Mouse (Mus musculus): Measurements from ENCODE around the gene Tldc2. TPM values are rescaled to one million over a fixed set of nuclear protein-coding genes. Genes with fewer than 3 reads are reported as not detected.

The Tldc2 gene
- total and polyA plus RNA-seq, 2 experiments from 2014 or later: not detected

DNA sequence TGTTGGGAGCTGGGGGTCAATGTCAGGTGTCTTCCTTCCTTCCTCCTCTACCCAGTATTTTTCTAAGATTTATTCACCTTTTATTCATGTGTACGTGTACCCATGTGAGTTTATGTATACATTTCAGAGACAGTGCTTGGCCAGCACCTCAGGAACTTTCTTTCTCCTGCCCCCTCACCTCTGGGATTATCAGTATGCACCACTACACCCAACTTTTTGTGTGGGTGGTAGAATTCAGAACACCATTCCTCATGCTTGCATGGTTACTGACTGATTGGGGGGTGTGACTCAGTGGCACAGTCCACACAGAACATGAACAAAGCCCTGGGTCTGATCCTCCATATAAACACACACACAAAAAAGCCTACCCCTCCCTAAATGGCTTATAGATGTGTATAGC, 45.2 kb downstream of the Tldc2 start:
- Histone ChIP-seq H3K27ac (ENCODE audit: low read depth, low read length) (no peak overlapping the region), H3K4me2 (ENCODE audit: low read depth) (no peak overlapping the region), H3K4me3 (ENCODE audit: low read depth, low read length) (no peak overlapping the region), H3K4me1 (ENCODE audit: insufficient read depth) (peaks cover 4% of the 10 kb centered on the region; the same call in 1 of the 2 replicates), H3K9me3 (ENCODE audit: low read length) (no peaks in the 10 kb centered on the region), H3K9ac (no peak overlapping the region), H3K36me3 (ENCODE audit: insufficient read depth) (no peaks in the 10 kb centered on the region), H3K27me3 (ENCODE audit: insufficient read depth, low read length) (no peaks in the 10 kb centered on the region)
- 84% methylated on average over 1 of the region's 1 CpGs for WGBS
- no peak for DNase-seq
- TF ChIP-seq CTCF (IDR thresholded peaks at IDR 0.05; ENCODE audit: low read depth): no peak
- ATAC-seq: no peak

- ATAC-seq (no peak), DNase-seq (no peak)
- Histone ChIP-seq H3K9ac (no peak overlapping the region), H3K27me3 (ENCODE audit: insufficient read depth, low read length) (no peaks in the 10 kb centered on the region), H3K27ac (ENCODE audit: low read depth, low read length) (no peak overlapping the region), H3K4me1 (ENCODE audit: insufficient read depth) (peaks cover 4% of the 10 kb centered on the region; the same call in 1 of the 2 replicates), H3K4me3 (ENCODE audit: low read depth, low read length) (no peak overlapping the region), H3K9me3 (ENCODE audit: low read length) (no peaks in the 10 kb centered on the region), H3K36me3 (ENCODE audit: insufficient read depth) (no peaks in the 10 kb centered on the region), H3K4me2 (ENCODE audit: low read depth) (no peak overlapping the region)
- TF ChIP-seq CTCF (IDR thresholded peaks at IDR 0.05; ENCODE audit: low read depth): no peak
- 88% methylated on average over 3 of the region's 3 CpGs for WGBS
Observed at GRCm38 (mm10) chr2:157132686-157133540, 46.1 kb downstream of the Tldc2 start.

GRCm38 (mm10) chr2:157133769-157134478, 47.1 kb downstream of the Tldc2 start:
- H3K36me3 ChIP-seq (ENCODE audit: insufficient read depth): no peaks in the 10 kb centered on the region
- ATAC-seq (no peak), DNase-seq (no peak)
- no peaks in the 10 kb centered on the region for H3K27me3 ChIP-seq (ENCODE audit: insufficient read depth, low read length)
- H3K27ac ChIP-seq (ENCODE audit: low read depth, low read length): no peak overlapping the region
- peaks cover 4% of the 10 kb centered on the region; the same call in 1 of the 2 replicates for H3K4me1 ChIP-seq (ENCODE audit: insufficient read depth)
- peak overlapping the region; percentile 95 for H3K4me2 ChIP-seq (ENCODE audit: low read depth)
- no peak for TF ChIP-seq CTCF (IDR thresholded peaks at IDR 0.05; ENCODE audit: low read depth)
- peak overlapping the region; percentile 54 for H3K9ac ChIP-seq
- 16% methylated on average over 11 of the region's 11 CpGs for whole genome bisulfite sequencing
- no peaks in the 10 kb centered on the region for H3K9me3 ChIP-seq (ENCODE audit: low read length)
- H3K4me3 ChIP-seq (ENCODE audit: low read depth, low read length): peak overlapping the region; percentile 59

DNA sequence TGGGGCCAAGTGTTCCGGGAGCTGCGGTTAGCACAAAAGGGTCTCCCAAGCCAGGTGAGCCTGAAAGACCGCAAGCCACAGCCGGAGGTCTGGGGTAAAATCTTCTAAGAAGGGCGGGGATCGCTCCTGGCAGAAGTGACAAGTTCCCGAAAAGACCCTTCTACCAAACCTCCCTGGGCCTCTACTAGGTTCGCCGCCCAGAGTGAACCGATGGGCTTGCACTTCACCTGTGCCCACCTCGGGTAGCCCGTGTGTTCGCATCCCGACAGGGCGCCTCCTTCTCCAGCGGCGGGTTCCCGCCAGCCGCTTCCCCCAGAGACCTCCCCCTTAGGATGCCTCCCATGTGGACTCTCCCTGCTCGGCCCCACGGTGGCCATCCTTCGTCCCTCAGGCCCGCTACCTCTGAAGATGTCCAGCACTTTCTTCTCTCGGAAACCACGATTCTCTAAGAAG, 47.6 kb downstream of the Tldc2 start:
- TF ChIP-seq CTCF (IDR thresholded peaks at IDR 0.05; ENCODE audit: low read depth): no peak

DNA sequence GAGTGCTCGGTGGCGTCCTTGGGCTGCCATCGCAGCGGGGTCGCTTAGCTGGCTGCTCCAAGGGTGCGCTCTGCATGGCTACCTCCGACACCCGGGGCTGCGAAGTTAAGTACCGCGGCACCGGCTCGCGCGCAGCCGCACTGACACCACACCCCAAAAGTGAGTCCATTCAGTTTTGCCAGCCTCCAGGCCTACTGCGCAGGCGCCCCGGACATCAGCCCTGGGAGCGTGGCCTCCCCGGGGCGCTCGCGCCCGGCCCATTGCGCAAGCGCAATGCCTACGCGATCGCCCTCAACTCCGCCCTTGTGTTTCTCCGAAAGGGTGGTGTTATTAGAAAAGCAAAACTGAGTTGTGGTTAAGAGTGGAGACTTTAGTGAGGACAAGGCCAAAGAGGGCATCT, 48.2 kb downstream of the Tldc2 start, which contains the start of gene Samhd1:
Samhd1 (minus strand) TSS at position 252 of the 400 bp plus-strand sequence.
- H3K27ac ChIP-seq (ENCODE audit: low read depth, low read length): peak within 1 kb of the TSS; percentile 31; the same call in 1 of the 2 replicates
- under 1% methylated on average over 32 of the region's 32 CpGs for WGBS
- peak; percentile 88 for DNase-seq

More for the DNA sequence above, 47.6 kb downstream of the Tldc2 start:
- DNase-seq (peak; percentile 13), ATAC-seq (peak; percentile 48)
- Histone ChIP-seq H3K27ac (ENCODE audit: low read depth, low read length) (peak overlapping the region; percentile 31; the same call in 1 of the 2 replicates), H3K27me3 (ENCODE audit: insufficient read depth, low read length) (no peaks in the 10 kb centered on the region), H3K9ac (peak overlapping the region; percentile 54), H3K4me2 (ENCODE audit: low read depth) (peak overlapping the region; percentile 95), H3K4me3 (ENCODE audit: low read depth, low read length) (peak overlapping the region; percentile 59), H3K36me3 (ENCODE audit: insufficient read depth) (no peaks in the 10 kb centered on the region), H3K9me3 (ENCODE audit: low read length) (no peaks in the 10 kb centered on the region), H3K4me1 (ENCODE audit: insufficient read depth) (peaks cover 4% of the 10 kb centered on the region; the same call in 1 of the 2 replicates)
- WGBS: 0% methylated on average over 25 of the region's 25 CpGs

GRCm38 (mm10) chr2:157135529-157136120, 48.8 kb downstream of the Tldc2 start:
- 66% methylated on average over 10 of the region's 10 CpGs for WGBS
- H3K27me3 ChIP-seq (ENCODE audit: insufficient read depth, low read length): no peaks in the 10 kb centered on the region
- peak overlapping the region; percentile 59 for H3K4me3 ChIP-seq (ENCODE audit: low read depth, low read length)
- H3K9ac ChIP-seq: no peak overlapping the region
- no peaks in the 10 kb centered on the region for H3K9me3 ChIP-seq (ENCODE audit: low read length)
- H3K27ac ChIP-seq (ENCODE audit: low read depth, low read length): no peak overlapping the region
- H3K4me2 ChIP-seq (ENCODE audit: low read depth): peak overlapping the region; percentile 95
- ATAC-seq (no peak), DNase-seq (peak; percentile 2)
- TF ChIP-seq CTCF (IDR thresholded peaks at IDR 0.05; ENCODE audit: low read depth): no peak
- H3K36me3 ChIP-seq (ENCODE audit: insufficient read depth): no peaks in the 10 kb centered on the region
- peaks cover 4% of the 10 kb centered on the region; the same call in 1 of the 2 replicates for H3K4me1 ChIP-seq (ENCODE audit: insufficient read depth)

More for the DNA sequence above, 48.2 kb downstream of the Tldc2 start, which contains the start of gene Samhd1:
- no peaks in the 10 kb centered on the region for H3K9me3 ChIP-seq (ENCODE audit: low read length)
- peaks cover 4% of the 10 kb centered on the region; the same call in 1 of the 2 replicates for H3K4me1 ChIP-seq (ENCODE audit: insufficient read depth)
- peak within 1 kb of the TSS; percentile 59 for H3K4me3 ChIP-seq (ENCODE audit: low read depth, low read length)
- no peaks in the 10 kb centered on the region for H3K27me3 ChIP-seq (ENCODE audit: insufficient read depth, low read length)
- TF ChIP-seq CTCF (IDR thresholded peaks at IDR 0.05; ENCODE audit: low read depth): no peak
- ATAC-seq: peak; percentile 92
- peak within 1 kb of the TSS; percentile 95 for H3K4me2 ChIP-seq (ENCODE audit: low read depth)
- H3K36me3 ChIP-seq (ENCODE audit: insufficient read depth): no peaks in the 10 kb centered on the region
- peak within 1 kb of the TSS; percentile 54 for H3K9ac ChIP-seq
